Mouse (Mus musculus): ENCODE measurements around the gene Zfp748. TPM values are rescaled to one million over a fixed set of nuclear protein-coding genes. Genes with fewer than 3 reads are reported as not detected.

Gene Zfp748
- polyA plus RNA-seq, 1 experiment from 2014 or later: 1.9 TPM

- peak within 1 kb of the TSS; percentile 98 for H3K4me3 ChIP-seq (ENCODE audit: low read depth, low read length)
- ATAC-seq (peak; percentile 99), DNase-seq (peak; percentile 93)
- H3K27me3 ChIP-seq (ENCODE audit: insufficient read depth, low read length): no peaks in the 10 kb centered on the region
- H3K9ac ChIP-seq (replicated peaks): peak within 1 kb of the TSS; percentile 85
- peak within 1 kb of the TSS; percentile 72 for H3K27ac ChIP-seq (ENCODE audit: low read depth)
- TF ChIP-seq EP300 (IDR thresholded peaks at IDR 0.05; ENCODE audit: low read depth): no peak
- peak; percentile 21; the same call in 1 of the 2 replicates for TF ChIP-seq CTCF (IDR thresholded peaks at IDR 0.05; ENCODE audit: low read depth)
- WGBS (ENCODE audit: insufficient replicate concordance): under 1% methylated on average over 27 of the region's 27 CpGs
- peak within 1 kb of the TSS; percentile 97 for H3K4me2 ChIP-seq (ENCODE audit: low read depth, low read length)
- peaks cover 13% of the 10 kb centered on the region for H3K4me1 ChIP-seq (ENCODE audit: insufficient read depth)
- no peaks in the 10 kb centered on the region for H3K9me3 ChIP-seq (ENCODE audit: low read length)
- no peaks in the 10 kb centered on the region for H3K36me3 ChIP-seq (replicated peaks; ENCODE audit: insufficient read depth, low read length)
Observed at GRCm38 (mm10) chr13:67525753-67526410, 27.7 kb downstream of the Zfp748 start, which contains the start of the genes Gm26965 and Zfp87. Gene Gm26965 (minus strand): TSS chr13:67526151. Gene Zfp87 (minus strand): TSS chr13:67526177.

DNA sequence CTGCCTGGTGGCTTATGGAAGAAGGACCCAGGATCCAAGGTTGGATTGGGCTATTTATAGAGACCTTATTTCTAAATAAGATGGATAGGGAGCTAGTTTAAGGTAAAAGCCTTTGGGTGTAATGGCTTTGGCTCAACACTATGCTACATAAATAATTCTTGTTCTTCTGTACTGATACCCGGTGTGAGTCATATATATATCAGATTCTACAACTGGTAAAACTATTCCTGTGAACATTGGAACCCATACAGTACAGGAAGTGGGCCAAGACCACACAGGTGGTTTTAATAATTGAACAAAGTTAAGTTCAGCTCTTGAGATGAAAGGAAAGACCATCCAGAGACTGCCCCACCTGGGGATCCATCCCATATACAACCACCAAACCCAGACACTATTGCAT is 52.7 kb downstream of the Zfp748 start:
- H3K4me1 ChIP-seq (ENCODE audit: insufficient read depth): peaks cover 5% of the 10 kb centered on the region; the same call in 1 of the 2 replicates
- DNase-seq (no peak), ATAC-seq (no peak)
- TF ChIP-seq CTCF (IDR thresholded peaks at IDR 0.05; ENCODE audit: low read depth) (no peak), EP300 (IDR thresholded peaks at IDR 0.05; ENCODE audit: low read depth) (no peak)
- no peaks in the 10 kb centered on the region for H3K9me3 ChIP-seq (ENCODE audit: low read length)
- no peak overlapping the region for H3K9ac ChIP-seq (replicated peaks)
- 78% methylated on average over 1 of the region's 1 CpGs for WGBS (ENCODE audit: insufficient replicate concordance)
- no peaks in the 10 kb centered on the region for H3K36me3 ChIP-seq (replicated peaks; ENCODE audit: insufficient read depth, low read length)
- H3K4me3 ChIP-seq (ENCODE audit: low read depth, low read length): no peak overlapping the region
- H3K4me2 ChIP-seq (ENCODE audit: low read depth, low read length): no peak overlapping the region
- H3K27me3 ChIP-seq (ENCODE audit: insufficient read depth, low read length): no peaks in the 10 kb centered on the region
- no peak overlapping the region for H3K27ac ChIP-seq (ENCODE audit: low read depth)

DNA sequence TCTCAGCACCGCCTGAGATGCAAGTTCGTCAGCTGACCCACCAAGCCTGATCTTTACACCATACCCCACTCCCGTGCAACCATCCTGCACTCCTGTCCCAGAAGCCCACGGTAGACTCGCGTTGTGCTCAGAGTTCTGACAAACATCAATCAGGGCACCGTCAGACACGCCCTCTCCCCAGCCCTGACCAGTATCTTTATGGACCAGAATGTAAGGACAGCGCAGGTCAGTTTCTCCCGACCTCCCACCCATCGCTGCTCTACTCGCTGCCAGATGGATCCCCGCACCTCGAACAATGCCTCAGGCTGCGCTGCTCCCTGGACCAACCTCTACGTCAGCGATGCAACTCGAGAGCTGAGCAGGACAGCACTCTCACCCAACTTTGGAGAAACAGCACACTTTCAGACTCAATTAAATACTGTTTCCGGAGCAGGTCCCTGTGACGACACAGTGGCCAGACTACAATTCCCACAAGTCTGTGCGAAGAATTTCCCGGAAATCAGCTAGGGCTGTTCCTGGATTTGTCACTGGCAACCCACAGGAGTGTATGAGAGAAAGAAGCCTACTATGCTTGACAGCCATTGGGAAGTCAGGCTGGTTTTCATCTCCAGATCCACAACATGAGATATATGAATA is 53.4 kb downstream of the Zfp748 start, which contains the start of gene Zfp58:
Zfp58 (minus strand) TSS at position 472 of the 636 bp plus-strand sequence.
- peak; percentile 96 for ATAC-seq
- peak within 1 kb of the TSS; percentile 72 for H3K4me2 ChIP-seq (ENCODE audit: low read depth, low read length)
- no peaks in the 10 kb centered on the region for H3K27me3 ChIP-seq (ENCODE audit: insufficient read depth, low read length)
- H3K4me1 ChIP-seq (ENCODE audit: insufficient read depth): peaks cover 5% of the 10 kb centered on the region; the same call in 1 of the 2 replicates
- H3K9ac ChIP-seq (replicated peaks): peak within 1 kb of the TSS; percentile 63
- no peaks in the 10 kb centered on the region for H3K9me3 ChIP-seq (ENCODE audit: low read length)
- TF ChIP-seq CTCF (IDR thresholded peaks at IDR 0.05; ENCODE audit: low read depth): no peak
- TF ChIP-seq EP300 (IDR thresholded peaks at IDR 0.05; ENCODE audit: low read depth): no peak
- peak; percentile 83 for DNase-seq
- under 1% methylated on average over 22 of the region's 22 CpGs for WGBS (ENCODE audit: insufficient replicate concordance)
- peak within 1 kb of the TSS; percentile 69 for H3K4me3 ChIP-seq (ENCODE audit: low read depth, low read length)
- no peaks in the 10 kb centered on the region; the same call in 1 of the 2 replicates for H3K36me3 ChIP-seq (replicated peaks; ENCODE audit: insufficient read depth, low read length)
- H3K27ac ChIP-seq (ENCODE audit: low read depth): no peak within 1 kb of the TSS; the same call in 1 of the 2 replicates

GRCm38 (mm10) chr13:67495631-67496030 is 58.0 kb downstream of the Zfp748 start:
- Histone ChIP-seq H3K9me3 (ENCODE audit: low read length) (peaks cover 10% of the 10 kb centered on the region; the same call in 1 of the 2 replicates), H3K27me3 (ENCODE audit: insufficient read depth, low read length) (no peaks in the 10 kb centered on the region), H3K27ac (ENCODE audit: low read depth) (no peak overlapping the region), H3K36me3 (replicated peaks; ENCODE audit: insufficient read depth, low read length) (peaks cover 24% of the 10 kb centered on the region), H3K4me2 (ENCODE audit: low read depth, low read length) (no peak overlapping the region), H3K4me3 (ENCODE audit: low read depth, low read length) (no peak overlapping the region), H3K9ac (replicated peaks) (no peak overlapping the region), H3K4me1 (ENCODE audit: insufficient read depth) (peaks cover 5% of the 10 kb centered on the region; the same call in 1 of the 2 replicates)
- no peak for TF ChIP-seq EP300 (IDR thresholded peaks at IDR 0.05; ENCODE audit: low read depth)
- TF ChIP-seq CTCF (IDR thresholded peaks at IDR 0.05; ENCODE audit: low read depth): no peak
- no peak for DNase-seq
- ATAC-seq: no peak
- WGBS (ENCODE audit: insufficient replicate concordance): 79% methylated on average over 1 of the region's 1 CpGs

Other genes starting within 250 kb of the Zfp748 start
- gene Zfp457, start 247.3 kb downstream of the Zfp748 start, polyA plus RNA-seq (2015; fragmentation: Nextera tagmentation; extraction: Ambion mirVana): 0.19 and 0.39 TPM in 2 replicates
- 0.63 and 0.65 TPM in 2 replicates for gene Zfp595, start 221.3 kb downstream of the Zfp748 start, polyA plus RNA-seq (2015; fragmentation: Nextera tagmentation; extraction: Ambion mirVana)
- 0.25 TPM in 1 of 2 replicates, not detected in the other for gene Gm28044, start 193.3 kb downstream of the Zfp748 start, polyA plus RNA-seq (2015; fragmentation: Nextera tagmentation; extraction: Ambion mirVana)
- gene Zfp953, start 193.2 kb downstream of the Zfp748 start, polyA plus RNA-seq (2015; fragmentation: Nextera tagmentation; extraction: Ambion mirVana): 0.45 and 0.52 TPM in 2 replicates
- 0.42 TPM in 1 of 2 replicates, not detected in the other for gene Gm28041, start 178.1 kb downstream of the Zfp748 start, polyA plus RNA-seq (2015; fragmentation: Nextera tagmentation; extraction: Ambion mirVana)
- gene Zfp456, start 178.0 kb downstream of the Zfp748 start, polyA plus RNA-seq (2015; fragmentation: Nextera tagmentation; extraction: Ambion mirVana): 0.41 and 0.58 TPM in 2 replicates
- gene Zfp429, start 154.0 kb downstream of the Zfp748 start, polyA plus RNA-seq (2015; fragmentation: Nextera tagmentation; extraction: Ambion mirVana): 1.4 and 2.1 TPM in 2 replicates
- not detected in 2 replicates for gene Zfp459, start 132.4 kb downstream of the Zfp748 start, polyA plus RNA-seq (2015; fragmentation: Nextera tagmentation; extraction: Ambion mirVana)
- gene Zfp874a, start 102.2 kb downstream of the Zfp748 start, polyA plus RNA-seq (2015; fragmentation: Nextera tagmentation; extraction: Ambion mirVana): 4.5 and 5.0 TPM in 2 replicates
- gene Zfp874b, start 69.6 kb downstream of the Zfp748 start, polyA plus RNA-seq (2015; fragmentation: Nextera tagmentation; extraction: Ambion mirVana): 2.0 and 2.1 TPM in 2 replicates
- gene Zfp58, start 53.3 kb downstream of the Zfp748 start, polyA plus RNA-seq (2015; fragmentation: Nextera tagmentation; extraction: Ambion mirVana): 2.1 and 2.5 TPM in 2 replicates
- gene Gm26965, start 27.7 kb downstream of the Zfp748 start, polyA plus RNA-seq (2015; fragmentation: Nextera tagmentation; extraction: Ambion mirVana): not detected in 2 replicates
- 11.3 and 11.5 TPM in 2 replicates for gene Zfp87, start 27.7 kb downstream of the Zfp748 start, polyA plus RNA-seq (2015; fragmentation: Nextera tagmentation; extraction: Ambion mirVana)
- 0.84 and 1.2 TPM in 2 replicates for gene Zfp729b, start 55.9 kb upstream of the Zfp748 start, polyA plus RNA-seq (2015; fragmentation: Nextera tagmentation; extraction: Ambion mirVana)
- 0.08 TPM in 1 of 2 replicates, not detected in the other for gene Gm49345, start 83.9 kb upstream of the Zfp748 start, polyA plus RNA-seq (2015; fragmentation: Nextera tagmentation; extraction: Ambion mirVana)
- 0.58 and 1.1 TPM in 2 replicates for gene Zfp729a, start 84.0 kb upstream of the Zfp748 start, polyA plus RNA-seq (2015; fragmentation: Nextera tagmentation; extraction: Ambion mirVana)
- 1.8 and 1.9 TPM in 2 replicates for gene Zfp738, start 133.2 kb upstream of the Zfp748 start, polyA plus RNA-seq (2015; fragmentation: Nextera tagmentation; extraction: Ambion mirVana)
- 0.69 and 0.99 TPM in 2 replicates for gene Zfp65, start 175.3 kb upstream of the Zfp748 start, polyA plus RNA-seq (2015; fragmentation: Nextera tagmentation; extraction: Ambion mirVana)
- gene Zfp85, start 201.4 kb upstream of the Zfp748 start, polyA plus RNA-seq (2015; fragmentation: Nextera tagmentation; extraction: Ambion mirVana): 0.72 and 1.1 TPM in 2 replicates
- gene Zfp493, start 225.9 kb upstream of the Zfp748 start, polyA plus RNA-seq (2015; fragmentation: Nextera tagmentation; extraction: Ambion mirVana): 0.22 and 0.36 TPM in 2 replicates

Data from liver, postnatal 0 days (tissue).